Mouse (Mus musculus) MEL (cell line): ENCODE data around the gene Cpox. TPM values are rescaled to one million over a fixed set of nuclear protein-coding genes. Genes with fewer than 3 reads are reported as not detected.
A peak's percentile ranks its signal among the peaks of the same experiment; 100 is the strongest.

ENCODE experiments used
- DNase-seq: peaks from one replicate; pipeline ENCODE4 v3.0.0; 2011; ENCODE audit warnings: low read depth, low spot score
- H3K27ac ChIP-seq: 2 replicates; pipeline ENCODE4 v1.5.1; 2012; ENCODE audit warnings: low read depth, mild to moderate bottlenecking, control low read depth, low read length, moderate library complexity; ENCODE audit not compliant: control insufficient read depth
- H3K27me3 ChIP-seq, 2 experiments: fragments of 150-350 bp in 1 of 2; sonication (generic) in 1 of 2; 2 replicates each; pipeline ENCODE4 v1.6.1; 2012; ENCODE audit warnings: low read length in 2 of 2, mild to moderate bottlenecking in 2 of 2, improper control_type of control experiment in 1 of 2, moderate library complexity in 1 of 2; ENCODE audit not compliant: insufficient read depth in 2 of 2, control insufficient read depth in 1 of 2
- H3K36me3 ChIP-seq, 2 experiments: 2 replicates each; pipeline ENCODE4 v1.6.1; 2012 to 2014; ENCODE audit warnings: low read length in 2 of 2, improper control_type of control experiment in 1 of 2, inconsistent platforms in 1 of 2, mild to moderate bottlenecking in 1 of 2; ENCODE audit not compliant: insufficient read depth in 2 of 2, control insufficient read depth in 1 of 2
- H3K4me1 ChIP-seq, 2 experiments: fragments of 150-350 bp in 1 of 2; sonication (generic) in 1 of 2; 2 replicates each; pipeline ENCODE4 v1.6.1; 2012; ENCODE audit warnings: low read length in 2 of 2, improper control_type of control experiment in 1 of 2, mild to moderate bottlenecking in 1 of 2; ENCODE audit not compliant: insufficient read depth in 2 of 2, control insufficient read depth in 1 of 2
- H3K4me3 ChIP-seq, 2 experiments: fragments of 150-350 bp in 1 of 2; sonication (generic) in 1 of 2; 2 replicates each; pipeline ENCODE4 v1.5.1; 2012; ENCODE audit warnings: low read depth in 2 of 2, low read length in 2 of 2, mild to moderate bottlenecking in 2 of 2, moderate library complexity in 2 of 2, control low read depth in 1 of 2, improper control_type of control experiment in 1 of 2; ENCODE audit not compliant: control insufficient read depth in 1 of 2, insufficient read depth in 1 of 2
- H3K79me2 ChIP-seq: 2 replicates; pipeline ENCODE4 v1.6.1; 2012; ENCODE audit warnings: mild to moderate bottlenecking, low read length, moderate library complexity; ENCODE audit not compliant: control insufficient read depth, poor library complexity, insufficient read depth
- H3K9ac ChIP-seq: 2 replicates; pipeline ENCODE4 v1.6.1; 2012; ENCODE audit warnings: low read depth, mild to moderate bottlenecking, control low read depth, low read length, moderate library complexity; ENCODE audit not compliant: control insufficient read depth, poor library complexity, severe bottlenecking
- H3K9me3 ChIP-seq: fragments of 150-350 bp; sonication (generic); replicated peaks from 2 replicates; pipeline ENCODE4 v1.6.1; 2012; ENCODE audit warnings: mild to moderate bottlenecking, low read length, improper control_type of control experiment, moderate library complexity; ENCODE audit not compliant: insufficient read depth
- BHLHE40 ChIP-seq: IDR thresholded peaks from 2 replicates; pipeline ENCODE4 v1.6.1; 2012; ENCODE audit warnings: low read depth, mild to moderate bottlenecking, inconsistent platforms, low read length, improper control_type of control experiment, borderline replicate concordance
- CHD1 ChIP-seq: IDR thresholded peaks from 2 replicates; pipeline ENCODE4 v1.6.1; 2012; ENCODE audit warnings: low read depth, mild to moderate bottlenecking, inconsistent platforms, low read length, improper control_type of control experiment
- CHD2 ChIP-seq: IDR thresholded peaks from 2 replicates; pipeline ENCODE4 v1.6.1; 2011; ENCODE audit warnings: low read length, improper control_type of control experiment
- CTCF ChIP-seq, 3 experiments: IDR thresholded peaks in 2 of 3; conservative IDR thresholded peaks in 1 of 3; 2 replicates each; pipeline ENCODE4 v1.5.1; 2011 to 2012; ENCODE audit warnings: low read length in 3 of 3, low read depth in 2 of 3, mild to moderate bottlenecking in 2 of 3, improper control_type of control experiment in 1 of 3, inconsistent platforms in 1 of 3, mixed read lengths in 1 of 3, moderate library complexity in 1 of 3; ENCODE audit not compliant: control insufficient read depth in 1 of 3, insufficient read depth in 1 of 3, poor library complexity in 1 of 3, severe bottlenecking in 1 of 3
- E2F4 ChIP-seq: IDR thresholded peaks from 2 replicates; pipeline ENCODE4 v1.6.1; 2011; ENCODE audit warnings: low read depth, low read length, improper control_type of control experiment, borderline replicate concordance
- ELF1 ChIP-seq: IDR thresholded peaks from 2 replicates; pipeline ENCODE4 v1.6.1; 2014; ENCODE audit warnings: low read depth, mild to moderate bottlenecking, inconsistent platforms, low read length, improper control_type of control experiment, moderate library complexity
- EP300 ChIP-seq, 2 experiments: IDR thresholded peaks; 2 replicates each; pipeline ENCODE4 v1.6.1; 2011; ENCODE audit warnings: improper control_type of control experiment in 2 of 2, low read length in 2 of 2, low read depth in 1 of 2, mild to moderate bottlenecking in 1 of 2
- ETS1 ChIP-seq: IDR thresholded peaks from 2 replicates; pipeline ENCODE4 v1.6.1; 2012; ENCODE audit warnings: low read depth, mild to moderate bottlenecking, inconsistent platforms, low read length, improper control_type of control experiment, moderate library complexity
- GABPA ChIP-seq: IDR thresholded peaks from 2 replicates; pipeline ENCODE4 v1.6.1; 2012; ENCODE audit warnings: low read depth, mild to moderate bottlenecking, inconsistent platforms, low read length, improper control_type of control experiment, moderate library complexity
- GATA1 ChIP-seq: IDR thresholded peaks from 2 replicates; pipeline ENCODE4 v1.6.1; 2011; ENCODE audit warnings: low read depth, low read length, improper control_type of control experiment
- HCFC1 ChIP-seq: IDR thresholded peaks from 2 replicates; pipeline ENCODE4 v1.6.1; 2012; ENCODE audit warnings: low read depth, mild to moderate bottlenecking, inconsistent platforms, low read length, improper control_type of control experiment, moderate library complexity
- JUND ChIP-seq: IDR thresholded peaks from 2 replicates; pipeline ENCODE4 v1.6.1; 2011; ENCODE audit warnings: low read depth, mild to moderate bottlenecking, improper control_type of control experiment, low read length
- KAT2A ChIP-seq: conservative IDR thresholded peaks from 2 replicates; pipeline ENCODE4 v1.6.1; 2012; ENCODE audit warnings: low read depth, low read length, improper control_type of control experiment, inconsistent platforms
- MAFK ChIP-seq: IDR thresholded peaks from 2 replicates; pipeline ENCODE4 v1.6.1; 2011; ENCODE audit warnings: low read depth, mild to moderate bottlenecking, low read length, improper control_type of control experiment, borderline replicate concordance
- MAX ChIP-seq: IDR thresholded peaks from 2 replicates; pipeline ENCODE4 v1.6.1; 2011; ENCODE audit warnings: low read length, improper control_type of control experiment
- MAZ ChIP-seq: IDR thresholded peaks from 2 replicates; pipeline ENCODE4 v1.6.1; 2012; ENCODE audit warnings: low read depth, mild to moderate bottlenecking, inconsistent platforms, low read length, improper control_type of control experiment
- MEF2A ChIP-seq: IDR thresholded peaks from 2 replicates; pipeline ENCODE4 v1.6.1; 2014; ENCODE audit warnings: low read depth, mild to moderate bottlenecking, inconsistent platforms, low read length, improper control_type of control experiment; ENCODE audit not compliant: poor library complexity, insufficient replicate concordance, severe bottlenecking; ENCODE audit errors: extremely low read depth
- MXI1 ChIP-seq: IDR thresholded peaks from 2 replicates; pipeline ENCODE4 v1.6.1; 2011; ENCODE audit warnings: mild to moderate bottlenecking, low read depth, low read length, improper control_type of control experiment
- MYB ChIP-seq: IDR thresholded peaks from 2 replicates; pipeline ENCODE4 v1.6.1; 2011; ENCODE audit warnings: mild to moderate bottlenecking, low read depth, low read length, improper control_type of control experiment
- NELFE ChIP-seq: IDR thresholded peaks from 2 replicates; pipeline ENCODE4 v1.6.1; 2011; ENCODE audit warnings: low read depth, low read length, improper control_type of control experiment
- NRF1 ChIP-seq: IDR thresholded peaks from 2 replicates; pipeline ENCODE4 v1.6.1; 2014; ENCODE audit warnings: low read depth, mild to moderate bottlenecking, inconsistent platforms, low read length, improper control_type of control experiment, moderate library complexity; ENCODE audit not compliant: poor library complexity, insufficient read depth, severe bottlenecking
- POLR2A ChIP-seq, 2 experiments: IDR thresholded peaks; 2 replicates each; pipeline ENCODE4 v1.6.1; 2011 to 2012; ENCODE audit warnings: low read length in 2 of 2, mild to moderate bottlenecking in 2 of 2, control low read depth in 1 of 2, improper control_type of control experiment in 1 of 2, low read depth in 1 of 2, moderate library complexity in 1 of 2; ENCODE audit not compliant: control insufficient read depth in 1 of 2, insufficient read depth in 1 of 2, poor library complexity in 1 of 2
- POLR2AphosphoS2 ChIP-seq: IDR thresholded peaks from 2 replicates; pipeline ENCODE4 v1.6.1; 2011; ENCODE audit warnings: low read length, improper control_type of control experiment
- POLR2AphosphoS5 ChIP-seq: IDR thresholded peaks from 2 replicates; pipeline ENCODE4 v1.6.1; 2012; ENCODE audit warnings: low read depth, borderline replicate concordance, mild to moderate bottlenecking, inconsistent platforms, low read length, moderate library complexity, mixed read lengths
- RAD21 ChIP-seq: IDR thresholded peaks from 2 replicates; pipeline ENCODE4 v1.6.1; 2011; ENCODE audit warnings: mild to moderate bottlenecking, low read depth, low read length, improper control_type of control experiment
- RCOR1 ChIP-seq: IDR thresholded peaks from 2 replicates; pipeline ENCODE4 v1.6.1; 2012; ENCODE audit warnings: low read depth, mild to moderate bottlenecking, inconsistent platforms, low read length, improper control_type of control experiment
- SIN3A ChIP-seq: IDR thresholded peaks from 2 replicates; pipeline ENCODE4 v1.6.1; 2012; ENCODE audit warnings: low read length, improper control_type of control experiment, inconsistent platforms
- SMC3 ChIP-seq: IDR thresholded peaks from 2 replicates; pipeline ENCODE4 v1.6.1; 2011; ENCODE audit warnings: low read depth, low read length, improper control_type of control experiment
- TAL1 ChIP-seq: IDR thresholded peaks from 2 replicates; pipeline ENCODE4 v1.6.1; 2012; ENCODE audit warnings: mild to moderate bottlenecking, inconsistent platforms, low read length, moderate library complexity, mixed read lengths
- TBP ChIP-seq: IDR thresholded peaks from 2 replicates; pipeline ENCODE4 v1.8.0; 2011; ENCODE audit warnings: low read depth, low read length, improper control_type of control experiment
- TCF12 ChIP-seq: IDR thresholded peaks from 2 replicates; pipeline ENCODE4 v1.6.1; 2014; ENCODE audit warnings: low read depth, mild to moderate bottlenecking, inconsistent platforms, low read length, improper control_type of control experiment, moderate library complexity
- UBTF ChIP-seq: IDR thresholded peaks from 2 replicates; pipeline ENCODE4 v1.6.1; 2012; ENCODE audit warnings: low read depth, mild to moderate bottlenecking, inconsistent platforms, low read length, improper control_type of control experiment, moderate library complexity, borderline replicate concordance; ENCODE audit not compliant: insufficient read depth
- USF1 ChIP-seq: IDR thresholded peaks from 2 replicates; pipeline ENCODE4 v1.6.1; 2014; ENCODE audit warnings: low read depth, mild to moderate bottlenecking, inconsistent platforms, low read length, improper control_type of control experiment, moderate library complexity
- USF2 ChIP-seq, 2 experiments: IDR thresholded peaks; 2 replicates each; pipeline ENCODE4 v1.6.1; 2011 to 2012; ENCODE audit warnings: improper control_type of control experiment in 2 of 2, low read length in 2 of 2, borderline replicate concordance in 1 of 2, inconsistent platforms in 1 of 2, low read depth in 1 of 2, mild to moderate bottlenecking in 1 of 2; ENCODE audit not compliant: insufficient read depth in 1 of 2
- ZC3H11A ChIP-seq: IDR thresholded peaks from 2 replicates; pipeline ENCODE4 v1.6.1; 2012; ENCODE audit warnings: low read depth, mild to moderate bottlenecking, inconsistent platforms, low read length, improper control_type of control experiment
- ZKSCAN1 ChIP-seq: IDR thresholded peaks from 2 replicates; pipeline ENCODE4 v1.6.1; 2012; ENCODE audit warnings: low read depth, mild to moderate bottlenecking, inconsistent platforms, low read length, improper control_type of control experiment, moderate library complexity
- ZMIZ1 ChIP-seq: IDR thresholded peaks from 2 replicates; pipeline ENCODE4 v1.6.1; 2012; ENCODE audit warnings: low read depth, mild to moderate bottlenecking, inconsistent platforms, low read length, improper control_type of control experiment, moderate library complexity
- ZNF384 ChIP-seq: IDR thresholded peaks from 2 replicates; pipeline ENCODE4 v1.6.1; 2012; ENCODE audit warnings: low read depth, mild to moderate bottlenecking, inconsistent platforms, low read length, improper control_type of control experiment
- polyA plus RNA-seq, 2 experiments: library from polyadenylated mRNA; stranded (reverse) in 1 of 2; unstranded in 1 of 2; fragments of >175 nt in 1 of 2; fragments of >200 nt in 1 of 2; gene quantifications; 2 replicates each; pipeline versions ENCODE4 v1.2.1 to v1.2.4; 2012; ENCODE audit warnings: low replicate concordance in 2 of 2, low read depth in 1 of 2; ENCODE audit not compliant: insufficient read length in 2 of 2, insufficient read depth in 1 of 2, missing spikeins in 1 of 2
- total RNA-seq: library from RNA; depleted of rRNA; stranded (reverse); fragments of 300-350 nt; gene quantifications from 2 replicates; pipeline ENCODE4 v1.2.3, GENCODE M21; 2012

The Cpox gene
- total and polyA plus RNA-seq, 3 experiments: 110 to 421 (median 159) TPM

DNA sequence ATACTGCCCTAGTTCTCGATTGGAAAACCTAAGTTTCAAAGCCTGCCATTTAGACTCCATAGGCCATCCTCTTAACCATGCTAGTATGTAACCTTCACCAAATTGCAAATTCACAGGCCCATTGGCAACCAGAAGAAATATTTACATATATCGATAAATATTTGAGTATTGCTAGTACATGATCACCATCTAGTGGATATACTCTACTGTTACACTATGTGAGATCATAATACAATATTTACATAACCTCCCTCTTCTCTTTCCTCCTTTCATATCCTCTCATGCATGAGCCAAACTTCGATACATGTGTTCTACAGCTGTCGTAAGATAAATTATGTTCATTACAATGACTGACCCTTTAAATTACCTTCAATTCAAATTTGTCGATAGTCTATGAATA lies 7.1 kb upstream of the Cpox start:
- Histone ChIP-seq H3K79me2 (no peaks in the 10 kb centered on the region), H3K36me3 (peaks cover 0 to 28% of the 10 kb centered on the region in 2 experiments; a peak in 2 of 4 replicates), H3K9me3 (no peaks in the 10 kb centered on the region), H3K9ac (0 out of 2 replicates have a peak overlapping the region, but pooled peaks have one; percentile 23), H3K4me1 (peaks cover 12 to 18% of the 10 kb centered on the region in 2 experiments), H3K27ac (peak overlapping the region; percentile 33; the same call in 1 of the 2 replicates), H3K4me3 (no peak overlapping the region), H3K27me3 (no peaks in the 10 kb centered on the region)
- DNase-seq: peak; percentile 76
- TF ChIP-seq CHD2 (no peak), UBTF (no peak), USF2 (IDR thresholded peaks at IDR 0.05; ENCODE audit: borderline replicate concordance in 1 of 2, insufficient read depth in 1 of 2, low read depth in 1 of 2, low read length in 2 of 2) (no peak), E2F4 (no peak), RCOR1 (no peak), ELF1 (no peak), GATA1 (peak; percentile 55; the same call in 1 of the 2 replicates), ZKSCAN1 (no peak), TCF12 (no peak), NELFE (no peak), TAL1 (no peak), CHD1 (no peak), POLR2AphosphoS5 (no peak), SMC3 (peak; percentile 98), MAFK (no peak), EP300 (IDR thresholded peaks at IDR 0.05; ENCODE audit: low read depth in 1 of 2, low read length in 2 of 2) (no peak), NRF1 (no peak), MXI1 (no peak), BHLHE40 (no peak), MAX (no peak), MYB (no peak), MAZ (no peak), ETS1 (no peak), ZNF384 (no peak), SIN3A (peak; percentile 64), TBP (no peak), JUND (no peak; the same call in 1 of the 2 replicates), HCFC1 (no peak), GABPA (no peak), RAD21 (no peak; the same call in none of the 2 replicates), CTCF (IDR thresholded peaks at IDR 0.05 in 2 of 3, conservative IDR thresholded peaks at IDR 0.05 in 1 of 3; ENCODE audit: control insufficient read depth in 1 of 3, insufficient read depth in 1 of 3, low read depth in 2 of 3, low read length in 3 of 3, poor library complexity in 1 of 3, severe bottlenecking in 1 of 3) (peak; percentile 39 to 88 (median 45); a peak in 4 of 6 replicates), ZMIZ1 (no peak), ZC3H11A (peak; percentile 95), MEF2A (no peak), USF1 (no peak), KAT2A (no peak), POLR2A (IDR thresholded peaks at IDR 0.05; ENCODE audit: control insufficient read depth in 1 of 2, insufficient read depth in 1 of 2, low read depth in 1 of 2, low read length in 2 of 2, poor library complexity in 1 of 2) (no peak), POLR2AphosphoS2 (no peak)
